Mouse (Mus musculus): Measurements from ENCODE around the gene Ldb1. TPM values are rescaled to one million over a fixed set of nuclear protein-coding genes. Genes with fewer than 3 reads are reported as not detected.

The Ldb1 gene
- 100 to 1,000 TPM; 113 to 119 TPM for total RNA-seq (2021)
- long read RNA-seq, experiment 1, transcript Ldb1-207 (11 exons, 3,133 nt), result major isoform, 10 of 40 reads
- long read RNA-seq, experiment 1, transcript Ldb1-206 (11 exons, 2,108 nt), result minor isoform, 8 of 40 reads
- long read RNA-seq, experiment 1, partial matches to known transcripts, result 15 of 40 reads
- long read RNA-seq, experiment 1, other reads (novel, unspliced or antisense), result 7 of 40 reads
- long read RNA-seq, experiment 2, transcript Ldb1-207 (11 exons, 3,133 nt), result major isoform, 18 of 46 reads
- long read RNA-seq, experiment 2, transcript Ldb1-206 (11 exons, 2,108 nt), result minor isoform, 9 of 46 reads
- long read RNA-seq, experiment 2, partial matches to known transcripts, result 19 of 46 reads
- long read RNA-seq, experiment 2, other reads (novel, unspliced or antisense), result 0 of 46 reads

- Histone ChIP-seq H3K27ac (peak within 1 kb of the TSS; percentile 96), H3K4me3 (peak within 1 kb of the TSS; percentile 82)
- peak; percentile 80 to 85 for DNase-seq (ENCODE audit: low spot score in 2 of 2)
- no peak for TF ChIP-seq CTCF (conservative IDR thresholded peaks at IDR 0.05)
Measured at GRCm38 (mm10) chr19:46044993-46045695, at the start of gene Ldb1. Gene Ldb1, minus strand, starts transcription at chr19:46045214.

DNA sequence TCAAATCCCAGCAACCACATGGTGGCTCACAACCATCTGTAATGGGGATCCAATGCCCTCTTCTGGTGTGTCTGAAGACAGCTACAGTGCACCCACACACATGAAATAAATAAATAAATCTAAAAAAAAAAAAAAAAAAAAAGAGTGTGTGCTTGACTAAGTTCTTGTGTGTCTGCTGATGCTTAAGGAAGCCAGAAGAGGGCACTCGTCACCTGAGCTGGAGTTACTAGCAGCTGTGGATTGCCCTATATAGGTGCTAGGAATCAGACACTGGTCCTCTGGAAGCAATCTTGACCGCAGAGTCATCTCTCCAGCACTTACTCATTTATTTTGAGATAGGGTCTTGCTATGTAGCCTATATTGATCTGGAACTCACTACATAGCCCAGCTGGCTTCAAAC lies 49.1 kb upstream of the Ldb1 start:
- no peak for TF ChIP-seq CTCF (conservative IDR thresholded peaks at IDR 0.05)
- Histone ChIP-seq H3K27ac (no peak overlapping the region), H3K4me3 (no peak overlapping the region)
- DNase-seq (ENCODE audit: low spot score in 2 of 2), result no peak

GRCm38 (mm10) chr19:46091641-46092040 lies 46.6 kb upstream of the Ldb1 start:
- TF ChIP-seq CTCF (conservative IDR thresholded peaks at IDR 0.05), result no peak
- DNase-seq (ENCODE audit: low spot score in 2 of 2), result no peak
- H3K27ac ChIP-seq, result no peak overlapping the region
- no peak overlapping the region for H3K4me3 ChIP-seq

DNA sequence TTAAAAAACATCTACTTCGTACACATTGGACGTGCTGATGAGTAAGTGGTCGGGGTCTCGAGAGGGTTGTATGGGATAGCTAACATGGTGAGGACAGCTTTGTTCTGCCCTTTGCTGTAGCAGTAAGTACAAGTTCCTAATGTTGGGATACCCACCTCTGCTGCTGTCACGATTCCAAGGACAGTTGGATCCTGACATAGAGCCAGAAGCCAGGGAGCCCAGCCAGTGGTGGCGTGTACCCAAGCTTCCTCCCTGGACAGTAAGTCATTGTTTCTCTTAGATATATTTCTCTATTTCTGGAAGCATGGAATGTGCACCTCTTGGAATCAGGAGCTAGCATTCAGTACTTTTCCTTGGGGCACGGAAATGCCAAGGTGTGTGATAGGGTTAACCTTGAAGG lies 42.9 kb upstream of the Ldb1 start:
- no peak for DNase-seq (ENCODE audit: low spot score in 2 of 2)
- Histone ChIP-seq H3K27ac (no peak overlapping the region), H3K4me3 (no peak overlapping the region)
- no peak for TF ChIP-seq CTCF (conservative IDR thresholded peaks at IDR 0.05)

- Histone ChIP-seq H3K27ac (no peak overlapping the region), H3K4me3 (no peak overlapping the region)
- TF ChIP-seq CTCF (conservative IDR thresholded peaks at IDR 0.05), result peak; percentile 89
- peak; percentile 36 to 74 for DNase-seq (ENCODE audit: low spot score in 2 of 2)
Measured at GRCm38 (mm10) chr19:46086337-46086736, 41.3 kb upstream of the Ldb1 start.

DNA sequence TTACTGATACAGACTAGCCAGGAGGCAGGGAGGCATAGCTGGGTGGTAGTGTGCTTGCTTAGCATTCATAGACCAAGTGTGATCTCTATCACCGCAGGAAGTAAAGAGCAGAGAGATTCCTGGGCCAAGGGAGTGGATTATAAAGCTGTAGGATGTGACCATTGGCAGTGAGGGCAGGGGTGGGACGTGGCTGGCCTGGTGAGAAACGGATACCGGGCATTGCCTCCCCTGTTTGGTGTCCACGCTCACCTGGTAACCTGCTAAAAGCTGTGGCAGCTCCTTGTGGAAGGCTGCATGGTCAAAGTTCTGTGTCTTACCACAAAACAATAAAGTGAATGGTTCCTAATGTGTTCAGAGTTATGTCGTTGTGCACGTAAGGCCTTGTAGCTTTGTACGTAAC lies 40.2 kb upstream of the Ldb1 start:
- no peak overlapping the region for H3K4me3 ChIP-seq
- DNase-seq (ENCODE audit: low spot score in 2 of 2), result no peak
- no peak overlapping the region for H3K27ac ChIP-seq
- no peak for TF ChIP-seq CTCF (conservative IDR thresholded peaks at IDR 0.05)

DNA sequence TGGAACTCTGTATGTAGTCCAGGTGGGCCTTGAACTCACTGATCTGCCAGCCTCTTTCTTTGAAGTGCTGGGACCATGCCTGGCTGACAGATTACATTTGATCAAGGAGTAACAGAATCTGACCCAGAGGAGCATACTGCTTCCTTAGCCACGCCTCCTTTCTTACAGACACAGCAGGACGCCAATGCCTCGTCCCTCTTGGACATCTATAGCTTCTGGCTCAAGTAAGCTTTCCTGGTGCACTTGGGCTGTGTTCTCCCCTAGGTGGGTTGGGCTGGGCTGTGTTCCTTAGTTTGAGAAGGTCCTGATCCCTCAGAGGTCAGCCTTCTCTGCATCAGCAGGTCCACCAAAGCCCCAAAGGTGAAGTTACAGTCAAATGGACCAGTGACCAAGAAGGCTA lies 33.5 kb upstream of the Ldb1 start:
- no peak overlapping the region for H3K4me3 ChIP-seq
- DNase-seq (ENCODE audit: low spot score in 2 of 2), result no peak
- no peak for TF ChIP-seq CTCF (conservative IDR thresholded peaks at IDR 0.05)

GRCm38 (mm10) chr19:46075616-46076607 lies 30.9 kb upstream of the Ldb1 start, which contains the start of gene Nolc1:
Gene Nolc1, plus strand, starts transcription at chr19:46075863.
- TF ChIP-seq CTCF (conservative IDR thresholded peaks at IDR 0.05), result no peak
- DNase-seq (ENCODE audit: low spot score in 2 of 2), result peak; percentile 99 to 100
- H3K27ac ChIP-seq, result peak within 1 kb of the TSS; percentile 66
- H3K4me3 ChIP-seq, result peak within 1 kb of the TSS; percentile 86

More for the DNA sequence above, 33.5 kb upstream of the Ldb1 start:
- no peak overlapping the region for H3K27ac ChIP-seq

- no peak for TF ChIP-seq CTCF (conservative IDR thresholded peaks at IDR 0.05)
- Histone ChIP-seq H3K4me3 (no peak overlapping the region), H3K27ac (no peak overlapping the region)
- DNase-seq (ENCODE audit: low spot score in 2 of 2), result no peak
Measured at GRCm38 (mm10) chr19:46074266-46074665, 29.3 kb upstream of the Ldb1 start.

DNA sequence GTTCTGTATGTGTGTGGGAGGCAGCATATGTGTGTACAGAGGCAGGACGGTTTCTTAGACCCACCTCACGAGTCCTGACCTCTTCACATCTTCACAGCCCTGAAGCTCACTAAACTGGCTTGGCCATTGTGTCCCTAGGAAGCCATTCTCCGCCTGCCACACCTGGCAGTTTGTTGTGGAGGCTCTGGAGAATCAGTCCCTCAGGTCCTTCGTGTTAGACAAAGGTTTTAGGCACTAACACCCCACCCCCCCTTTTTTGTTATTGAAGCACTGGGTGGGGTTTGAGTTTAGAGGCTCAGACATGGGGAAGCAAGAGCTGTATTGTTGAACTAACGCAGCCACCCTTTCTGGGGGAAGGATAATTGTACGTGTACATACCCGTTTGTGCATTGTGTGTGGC lies 28.3 kb upstream of the Ldb1 start:
- no peak for DNase-seq (ENCODE audit: low spot score in 2 of 2)

GRCm38 (mm10) chr19:46068054-46068453 lies 23.0 kb upstream of the Ldb1 start:
- TF ChIP-seq CTCF (conservative IDR thresholded peaks at IDR 0.05), result no peak
- DNase-seq (ENCODE audit: low spot score in 2 of 2), result no peak
- no peak overlapping the region for H3K27ac ChIP-seq
- H3K4me3 ChIP-seq, result no peak overlapping the region

More for the DNA sequence above, 28.3 kb upstream of the Ldb1 start:
- TF ChIP-seq CTCF (conservative IDR thresholded peaks at IDR 0.05), result no peak
- H3K27ac ChIP-seq, result no peak overlapping the region
- no peak overlapping the region for H3K4me3 ChIP-seq

DNA sequence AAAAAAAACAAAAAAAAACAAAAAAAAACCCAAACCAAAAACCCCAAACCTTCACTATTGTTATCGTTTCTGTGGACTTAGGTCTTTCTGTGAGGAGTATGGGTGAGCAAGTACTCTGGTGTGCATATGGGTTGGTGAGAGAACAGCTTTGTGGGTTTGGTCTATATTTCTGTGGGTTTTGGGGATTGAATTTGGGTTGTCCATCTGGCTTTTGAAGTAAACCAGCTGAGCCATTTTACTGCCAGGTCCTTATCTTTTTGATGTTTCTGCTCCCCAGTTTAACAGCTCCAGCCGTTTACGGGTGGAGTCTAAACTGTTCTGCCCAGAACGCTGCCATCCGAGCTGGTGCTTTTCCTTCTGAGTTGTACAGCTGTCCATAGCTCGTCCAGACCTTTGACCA lies 15.8 kb upstream of the Ldb1 start:
- DNase-seq (ENCODE audit: low spot score in 2 of 2), result no peak
- no peak for TF ChIP-seq CTCF (conservative IDR thresholded peaks at IDR 0.05)
- H3K4me3 ChIP-seq, result no peak overlapping the region
- no peak overlapping the region for H3K27ac ChIP-seq
